Mouse (Mus musculus) stomach, embryonic 14.5 days (tissue): ENCODE data around the gene Cdkl3. TPM values are rescaled to one million over a fixed set of nuclear protein-coding genes. Genes with fewer than 3 reads are reported as not detected.

Source experiments
- microRNA-seq: library from miRNA; unstranded; fragments of <30 nt; microRNA quantifications from one replicate; pipeline ENCODE4, GENCODE M21; 2016
- polyA plus RNA-seq: library from polyadenylated mRNA; unstranded; fragments of >200 nt; fragmentation: Nextera tagmentation; extraction: Ambion mirVana; gene quantifications from 2 replicates; pipeline ENCODE4 v1.2.1, GENCODE M21; 2014

Gene Cdkl3
- polyA plus RNA-seq, 1 experiment from 2014 or later = 9.3 TPM

Small RNA genes within 50 kb of the gene (microRNA-seq; reads per million reads assigned to microRNA genes)
- not detected for gene Gm24157
- 9.9 reads per million, percentile 20 among the genes with 10 or more reads in this experiment for gene Mir3061

Other genes starting within 250 kb of the Cdkl3 start
- 19.0 and 19.7 TPM in 2 replicates for gene Sec24a, start 240.6 kb upstream of the Cdkl3 start, polyA plus RNA-seq
- 109 and 111 TPM in 2 replicates for gene Sar1b, start 240.5 kb upstream of the Cdkl3 start, polyA plus RNA-seq
- 1.5 and 1.8 TPM in 2 replicates for gene Jade2, start 146.6 kb upstream of the Cdkl3 start, polyA plus RNA-seq
- 86.8 and 96.2 TPM in 2 replicates for gene Cdkn2aipnl, start 36.6 kb upstream of the Cdkl3 start, polyA plus RNA-seq
- gene Ube2b, start 3.5 kb upstream of the Cdkl3 start, polyA plus RNA-seq = 152 and 155 TPM in 2 replicates
- gene Ppp2ca, start 94.5 kb downstream of the Cdkl3 start, polyA plus RNA-seq = 88.3 and 91.0 TPM in 2 replicates
- not detected in 2 replicates for gene Olfr1373, start 141.3 kb downstream of the Cdkl3 start, polyA plus RNA-seq
- gene Olfr1371, start 209.8 kb downstream of the Cdkl3 start, polyA plus RNA-seq = not detected in 2 replicates
- 800 and 831 TPM in 2 replicates for gene Skp1a, start 227.8 kb downstream of the Cdkl3 start, polyA plus RNA-seq